Mouse (Mus musculus) G1E (cell line): ENCODE results near the gene Apof. TPM values are rescaled to one million over a fixed set of nuclear protein-coding genes. Genes with fewer than 3 reads are reported as not detected.
A peak's percentile ranks its signal among the peaks of the same experiment; 100 is the strongest.

ENCODE experiments used
- ATAC-seq: 2 replicates; pipeline ENCODE4 v1.8.0; 2016; ENCODE audit warnings: mild to moderate bottlenecking; ENCODE audit not compliant: insufficient number of reproducible peaks, poor library complexity, low FRiP score, severe bottlenecking; ENCODE audit errors: extremely low read depth
- DNase-seq: peaks from one replicate; pipeline ENCODE4 v3.0.0; 2012; ENCODE audit warnings: low spot score
- H3K27me3 ChIP-seq: 2 replicates; pipeline ENCODE4 v1.6.1; 2012; ENCODE audit warnings: mild to moderate bottlenecking, low read length, inconsistent platforms; ENCODE audit not compliant: insufficient read depth
- H3K36me3 ChIP-seq: replicated peaks from 2 replicates; pipeline ENCODE3; 2012; ENCODE audit warnings: mild to moderate bottlenecking, inconsistent platforms
- H3K4me1 ChIP-seq: 2 replicates; pipeline ENCODE4 v1.6.1; 2012; ENCODE audit warnings: low read depth, low read length, inconsistent platforms, mixed read lengths; ENCODE audit not compliant: insufficient read depth
- H3K4me3 ChIP-seq: 2 replicates; pipeline ENCODE4 v1.5.1; 2012; ENCODE audit warnings: low read depth, mild to moderate bottlenecking, inconsistent platforms, low read length, moderate library complexity, mixed read lengths
- H3K9me3 ChIP-seq: replicated peaks from 2 replicates; pipeline ENCODE4 v1.6.1; 2012; ENCODE audit warnings: inconsistent platforms
- CTCF ChIP-seq: IDR thresholded peaks from 2 replicates; pipeline ENCODE4 v1.5.1; 2012; ENCODE audit warnings: low read depth, low read length, inconsistent platforms, mixed read lengths
- GATA1 ChIP-seq: IDR thresholded peaks from 2 replicates; pipeline ENCODE4 v1.6.1; 2012; ENCODE audit warnings: borderline replicate concordance, low read length, inconsistent platforms, mixed read lengths
- GATA2 ChIP-seq: IDR thresholded peaks from 2 replicates; pipeline ENCODE4 v1.6.1; 2012; ENCODE audit warnings: low read depth, low read length, inconsistent platforms, borderline replicate concordance
- POLR2AphosphoS5 ChIP-seq: IDR thresholded peaks from 2 replicates; pipeline ENCODE4 v1.6.1; 2012; ENCODE audit warnings: low read depth, low read length, inconsistent platforms; ENCODE audit not compliant: insufficient replicate concordance
- TAL1 ChIP-seq: conservative IDR thresholded peaks from 2 replicates; pipeline ENCODE4 v1.6.1; 2012; ENCODE audit warnings: low read depth, low read length, inconsistent platforms, mixed read lengths
- polyA plus RNA-seq: library from polyadenylated mRNA; stranded (reverse); fragments of >175 nt; gene quantifications from 2 replicates; pipeline ENCODE4 v1.2.3, GENCODE M21; 2012
- total RNA-seq, 2 experiments: library from RNA; stranded (forward) in 1 of 2; stranded (reverse) in 1 of 2; fragments of 200-1000 nt in 1 of 2; fragments of >200 nt in 1 of 2; fragmentation: Nextera tagmentation in 1 of 2; gene quantifications; 2 replicates each; pipeline ENCODE4 v1.2.3; 2014 to 2017

Gene Apof
- total and polyA plus RNA-seq, 3 experiments, result 0.16 TPM; not detected in 2

GRCm38 (mm10) chr10:128303126-128304021 lies 34.9 kb downstream of the Apof start, which contains the start of gene Pan2:
Gene Pan2 (plus strand): TSS chr10:128303335.
- Histone ChIP-seq H3K36me3 (peaks cover 37% of the 10 kb centered on the region), H3K4me3 (peak within 1 kb of the TSS; percentile 75), H3K4me1 (peaks cover 33% of the 10 kb centered on the region), H3K27me3 (peaks cover 5% of the 10 kb centered on the region), H3K9me3 (no peaks in the 10 kb centered on the region)
- no peak for TF ChIP-seq CTCF
- TF ChIP-seq POLR2AphosphoS5, result no peak
- no peak for TF ChIP-seq GATA1
- no peak for TF ChIP-seq TAL1
- TF ChIP-seq GATA2, result no peak
- ATAC-seq (peak; percentile 99), DNase-seq (peak; percentile 99)

GRCm38 (mm10) chr10:128309654-128310053 lies 41.2 kb downstream of the Apof start:
- peaks cover 84% of the 10 kb centered on the region for H3K36me3 ChIP-seq
- ATAC-seq, result no peak
- no peaks in the 10 kb centered on the region for H3K27me3 ChIP-seq

GRCm38 (mm10) chr10:128310177-128310576 lies 41.7 kb downstream of the Apof start:
- H3K4me3 ChIP-seq, result no peak overlapping the region
- DNase-seq (no peak), ATAC-seq (no peak)
- TF ChIP-seq CTCF (no peak), GATA1 (no peak), GATA2 (no peak), TAL1 (no peak), POLR2AphosphoS5 (no peak)
- H3K4me1 ChIP-seq, result peaks cover 7% of the 10 kb centered on the region
- no peaks in the 10 kb centered on the region for H3K27me3 ChIP-seq
- H3K36me3 ChIP-seq, result peaks cover 85% of the 10 kb centered on the region
- H3K9me3 ChIP-seq, result no peaks in the 10 kb centered on the region

More at GRCm38 (mm10) chr10:128309654-128310053, 41.2 kb downstream of the Apof start:
- peaks cover 5% of the 10 kb centered on the region for H3K4me1 ChIP-seq
- no peak for DNase-seq
- TF ChIP-seq GATA2 (no peak), POLR2AphosphoS5 (no peak), TAL1 (no peak), GATA1 (no peak)
- no peak overlapping the region for H3K4me3 ChIP-seq
- H3K9me3 ChIP-seq, result no peaks in the 10 kb centered on the region

GRCm38 (mm10) chr10:128310902-128311301 lies 42.4 kb downstream of the Apof start:
- H3K36me3 ChIP-seq, result peaks cover 86% of the 10 kb centered on the region
- ATAC-seq (no peak), DNase-seq (no peak)
- H3K4me1 ChIP-seq, result peaks cover 10% of the 10 kb centered on the region
- H3K4me3 ChIP-seq, result no peak overlapping the region
- H3K9me3 ChIP-seq, result no peaks in the 10 kb centered on the region
- H3K27me3 ChIP-seq, result no peaks in the 10 kb centered on the region
- TF ChIP-seq TAL1 (no peak), CTCF (no peak), GATA1 (no peak), GATA2 (no peak), POLR2AphosphoS5 (no peak)

- DNase-seq, result no peak
- no peak overlapping the region for H3K4me3 ChIP-seq
- H3K27me3 ChIP-seq, result no peaks in the 10 kb centered on the region
- peaks cover 12% of the 10 kb centered on the region for H3K4me1 ChIP-seq
- TF ChIP-seq TAL1 (no peak), CTCF (no peak), POLR2AphosphoS5 (no peak), GATA1 (no peak), GATA2 (no peak)
- peaks cover 88% of the 10 kb centered on the region for H3K36me3 ChIP-seq
- ATAC-seq, result peak; percentile 63
- no peaks in the 10 kb centered on the region for H3K9me3 ChIP-seq
Measured at GRCm38 (mm10) chr10:128315578-128315977, 47.1 kb downstream of the Apof start.

Other genes with a start within 250 kb of the Apof start
Only the 20 nearest of the 23 such genes appear.
- 209 and 228 TPM in 2 replicates for gene Ptges3, start 209.7 kb upstream of the Apof start, total RNA-seq (2014; fragmentation: Nextera tagmentation)
- gene Ptges3, start 209.7 kb upstream of the Apof start, total RNA-seq (2017), result 269 and 315 TPM in 2 replicates
- gene Ptges3, start 209.7 kb upstream of the Apof start, polyA plus RNA-seq, result 268 and 269 TPM in 2 replicates
- 2,076 and 2,077 TPM in 2 replicates for gene Atp5b, start 185.4 kb upstream of the Apof start, total RNA-seq (2014; fragmentation: Nextera tagmentation)
- gene Atp5b, start 185.4 kb upstream of the Apof start, total RNA-seq (2017), result 2,841 and 2,974 TPM in 2 replicates
- 1,412 and 1,783 TPM in 2 replicates for gene Atp5b, start 185.4 kb upstream of the Apof start, polyA plus RNA-seq
- 102 and 116 TPM in 2 replicates for gene Baz2a, start 177.1 kb upstream of the Apof start, total RNA-seq (2014; fragmentation: Nextera tagmentation)
- 14.8 and 16.6 TPM in 2 replicates for gene Baz2a, start 177.1 kb upstream of the Apof start, total RNA-seq (2017)
- 24.8 and 34.7 TPM in 2 replicates for gene Baz2a, start 177.1 kb upstream of the Apof start, polyA plus RNA-seq
- gene Rbms2, start 88.4 kb upstream of the Apof start, total RNA-seq (2014; fragmentation: Nextera tagmentation), result 28.1 and 32.1 TPM in 2 replicates
- 7.1 and 8.3 TPM in 2 replicates for gene Rbms2, start 88.4 kb upstream of the Apof start, total RNA-seq (2017)
- 9.3 and 11.3 TPM in 2 replicates for gene Rbms2, start 88.4 kb upstream of the Apof start, polyA plus RNA-seq
- gene Gls2, start 74.2 kb upstream of the Apof start, total RNA-seq (2014; fragmentation: Nextera tagmentation), result 10.7 and 15.0 TPM in 2 replicates
- gene Gls2, start 74.2 kb upstream of the Apof start, total RNA-seq (2017), result 4.0 and 5.3 TPM in 2 replicates
- gene Gls2, start 74.2 kb upstream of the Apof start, polyA plus RNA-seq, result 11.1 and 14.6 TPM in 2 replicates
- gene Spryd4, start 56.9 kb upstream of the Apof start, total RNA-seq (2014; fragmentation: Nextera tagmentation), result 11.5 and 13.9 TPM in 2 replicates
- gene Spryd4, start 56.9 kb upstream of the Apof start, total RNA-seq (2017), result 18.8 and 23.3 TPM in 2 replicates
- gene Spryd4, start 56.9 kb upstream of the Apof start, polyA plus RNA-seq, result 3.2 and 4.4 TPM in 2 replicates
- gene Mip, start 42.8 kb upstream of the Apof start, total RNA-seq (2014; fragmentation: Nextera tagmentation), result not detected in 2 replicates
- 0.05 TPM in 1 of 2 replicates, not detected in the other for gene Mip, start 42.8 kb upstream of the Apof start, total RNA-seq (2017)
- 0.02 TPM in 1 of 2 replicates, not detected in the other for gene Mip, start 42.8 kb upstream of the Apof start, polyA plus RNA-seq
- 28.1 and 32.6 TPM in 2 replicates for gene Timeless, start 36.6 kb upstream of the Apof start, total RNA-seq (2014; fragmentation: Nextera tagmentation)
- gene Timeless, start 36.6 kb upstream of the Apof start, total RNA-seq (2017), result 43.8 and 61.4 TPM in 2 replicates
- 44.2 and 46.7 TPM in 2 replicates for gene Timeless, start 36.6 kb upstream of the Apof start, polyA plus RNA-seq
- not detected in 2 replicates for gene Apon, start 14.6 kb upstream of the Apof start, total RNA-seq (2014; fragmentation: Nextera tagmentation)
- 0.17 and 0.27 TPM in 2 replicates for gene Apon, start 14.6 kb upstream of the Apof start, total RNA-seq (2017)
- 0.04 TPM in 1 of 2 replicates, not detected in the other for gene Apon, start 14.6 kb upstream of the Apof start, polyA plus RNA-seq
- gene Stat2, start 1.9 kb downstream of the Apof start, total RNA-seq (2014; fragmentation: Nextera tagmentation), result 23.3 and 24.5 TPM in 2 replicates
- gene Stat2, start 1.9 kb downstream of the Apof start, total RNA-seq (2017), result 15.0 and 16.7 TPM in 2 replicates
- 10.0 and 10.7 TPM in 2 replicates for gene Stat2, start 1.9 kb downstream of the Apof start, polyA plus RNA-seq
- not detected in 2 replicates for gene Il23a, start 30.1 kb downstream of the Apof start, total RNA-seq (2014; fragmentation: Nextera tagmentation)
- gene Il23a, start 30.1 kb downstream of the Apof start, total RNA-seq (2017), result 0.16 TPM in 1 of 2 replicates, not detected in the other
- 0.03 TPM in 1 of 2 replicates, not detected in the other for gene Il23a, start 30.1 kb downstream of the Apof start, polyA plus RNA-seq
- 23.2 and 30.2 TPM in 2 replicates for gene Pan2, start 34.7 kb downstream of the Apof start, total RNA-seq (2014; fragmentation: Nextera tagmentation)
- gene Pan2, start 34.7 kb downstream of the Apof start, total RNA-seq (2017), result 13.8 TPM in 2 replicates
- 3.4 and 3.6 TPM in 2 replicates for gene Pan2, start 34.7 kb downstream of the Apof start, polyA plus RNA-seq
- 57.9 and 91.2 TPM in 2 replicates for gene Cnpy2, start 53.8 kb downstream of the Apof start, total RNA-seq (2014; fragmentation: Nextera tagmentation)
- gene Cnpy2, start 53.8 kb downstream of the Apof start, total RNA-seq (2017), result 74.0 and 77.3 TPM in 2 replicates
- gene Cnpy2, start 53.8 kb downstream of the Apof start, polyA plus RNA-seq, result 60.5 and 74.4 TPM in 2 replicates
- 323 and 337 TPM in 2 replicates for gene Cs, start 69.1 kb downstream of the Apof start, total RNA-seq (2014; fragmentation: Nextera tagmentation)
- gene Cs, start 69.1 kb downstream of the Apof start, total RNA-seq (2017), result 175 and 181 TPM in 2 replicates
- gene Cs, start 69.1 kb downstream of the Apof start, polyA plus RNA-seq, result 21.6 and 56.6 TPM in 2 replicates
- 28.8 and 29.8 TPM in 2 replicates for gene Coq10a, start 100.3 kb downstream of the Apof start, total RNA-seq (2014; fragmentation: Nextera tagmentation)
- gene Coq10a, start 100.3 kb downstream of the Apof start, total RNA-seq (2017), result 24.9 and 27.4 TPM in 2 replicates
- 7.3 and 8.7 TPM in 2 replicates for gene Coq10a, start 100.3 kb downstream of the Apof start, polyA plus RNA-seq
- 72.9 and 80.4 TPM in 2 replicates for gene Ankrd52, start 108.4 kb downstream of the Apof start, total RNA-seq (2014; fragmentation: Nextera tagmentation)
- 5.9 and 6.6 TPM in 2 replicates for gene Ankrd52, start 108.4 kb downstream of the Apof start, total RNA-seq (2017)
- 68.3 and 75.9 TPM in 2 replicates for gene Ankrd52, start 108.4 kb downstream of the Apof start, polyA plus RNA-seq
- not detected in 2 replicates for gene Slc39a5, start 132.6 kb downstream of the Apof start, total RNA-seq (2014; fragmentation: Nextera tagmentation)
- not detected in 2 replicates for gene Slc39a5, start 132.6 kb downstream of the Apof start, total RNA-seq (2017)
- not detected in 2 replicates for gene Slc39a5, start 132.6 kb downstream of the Apof start, polyA plus RNA-seq
- 121 and 148 TPM in 2 replicates for gene Nabp2, start 142.8 kb downstream of the Apof start, total RNA-seq (2014; fragmentation: Nextera tagmentation)
- gene Nabp2, start 142.8 kb downstream of the Apof start, total RNA-seq (2017), result 34.2 and 37.3 TPM in 2 replicates
- gene Nabp2, start 142.8 kb downstream of the Apof start, polyA plus RNA-seq, result 152 and 197 TPM in 2 replicates
- gene Rnf41, start 143.0 kb downstream of the Apof start, total RNA-seq (2014; fragmentation: Nextera tagmentation), result 21.7 and 26.8 TPM in 2 replicates
- 16.6 and 17.8 TPM in 2 replicates for gene Rnf41, start 143.0 kb downstream of the Apof start, total RNA-seq (2017)
- gene Rnf41, start 143.0 kb downstream of the Apof start, polyA plus RNA-seq, result 11.7 and 14.6 TPM in 2 replicates
- 100 and 109 TPM in 2 replicates for gene Smarcc2, start 190.6 kb downstream of the Apof start, total RNA-seq (2014; fragmentation: Nextera tagmentation)
- 36.3 and 47.4 TPM in 2 replicates for gene Smarcc2, start 190.6 kb downstream of the Apof start, total RNA-seq (2017)
- 153 and 174 TPM in 2 replicates for gene Smarcc2, start 190.6 kb downstream of the Apof start, polyA plus RNA-seq